Mouse (Mus musculus) bone marrow, adult 2 months (tissue): ENCODE measurements around the gene Zkscan8. TPM values are rescaled to one million over a fixed set of nuclear protein-coding genes. Genes with fewer than 3 reads are reported as not detected.
A peak's percentile ranks its signal among the peaks of the same experiment; 100 is the strongest.
"Not testable (repeated sequence)": the region's sequence is repeated elsewhere in the genome, so short reads cannot be mapped to it uniquely, and the experiment has no call there.

Experiments used
- H3K27ac ChIP-seq: fragments of 200-500 bp; 2 replicates; pipeline ENCODE4 v1.5.1; 2012; ENCODE audit warnings: low read depth, mild to moderate bottlenecking, control low read depth, inconsistent platforms, low read length; ENCODE audit not compliant: control insufficient read depth, poor library complexity, insufficient read depth
- H3K4me1 ChIP-seq: fragments of 200-500 bp; 2 replicates; pipeline ENCODE4 v1.6.1; 2011; ENCODE audit warnings: low read length; ENCODE audit not compliant: control insufficient read depth, insufficient read depth
- H3K4me3 ChIP-seq: fragments of 200-500 bp; replicated peaks from 2 replicates; pipeline ENCODE3; 2011; ENCODE audit warnings: mild to moderate bottlenecking, low read depth, low read length, control low read depth; ENCODE audit not compliant: control insufficient read depth
- CTCF ChIP-seq: fragments of 200-500 bp; IDR thresholded peaks from 2 replicates; pipeline ENCODE4 v1.5.1; 2011; ENCODE audit warnings: low read length, control low read depth; ENCODE audit not compliant: control insufficient read depth, insufficient read depth
- POLR2A ChIP-seq: fragments of 200-500 bp; IDR thresholded peaks from 2 replicates; pipeline ENCODE4 v1.6.1; 2011; ENCODE audit warnings: low read depth, mild to moderate bottlenecking, control low read depth, low read length, borderline replicate concordance; ENCODE audit not compliant: control insufficient read depth
- WGBS: fragments of 180-500 bp; shearing (Covaris S2); methylation state at CpG from one replicate; pipeline ENCODE4 v1.1.7; 2018; 5-methylcytosine and 5-hydroxymethylcytosine counted together
- polyA plus RNA-seq: library from polyadenylated mRNA; stranded (reverse); fragments of >200 nt; gene quantifications from 2 replicates; pipeline ENCODE4 v1.2.4, GENCODE M21; 2011; ENCODE audit warnings: low replicate concordance; ENCODE audit not compliant: missing spikeins, insufficient read depth, insufficient read length

Gene Zkscan8
- 2.1 and 6.4 TPM in 2 replicates for polyA plus RNA-seq

GRCm38 (mm10) chr13:21530781-21531201, at the start of gene Zkscan8:
Zkscan8 (minus strand) TSS chr13:21531120.
- H3K4me1 ChIP-seq: no peaks in the 10 kb centered on the region
- peak within 1 kb of the TSS; percentile 71 for H3K4me3 ChIP-seq
- 0 out of 2 replicates have a peak, but pooled peaks have one; percentile 50 for TF ChIP-seq POLR2A
- TF ChIP-seq CTCF: no peak
- under 1% methylated on average over 39 of the region's 39 CpGs for WGBS
- H3K27ac ChIP-seq: peak within 1 kb of the TSS; percentile 84

GRCm38 (mm10) chr13:21559793-21560192, 28.9 kb upstream of the Zkscan8 start, which contains the start of gene Olfr1535:
Olfr1535 (minus strand) TSS chr13:21559893.
- WGBS: 33% methylated on average over 1 of the region's 1 CpGs
- H3K4me1 ChIP-seq: no peaks in the 10 kb centered on the region
- TF ChIP-seq CTCF: no peak
- TF ChIP-seq POLR2A: no peak
- H3K27ac ChIP-seq: no peak within 1 kb of the TSS
- no peak within 1 kb of the TSS for H3K4me3 ChIP-seq

DNA sequence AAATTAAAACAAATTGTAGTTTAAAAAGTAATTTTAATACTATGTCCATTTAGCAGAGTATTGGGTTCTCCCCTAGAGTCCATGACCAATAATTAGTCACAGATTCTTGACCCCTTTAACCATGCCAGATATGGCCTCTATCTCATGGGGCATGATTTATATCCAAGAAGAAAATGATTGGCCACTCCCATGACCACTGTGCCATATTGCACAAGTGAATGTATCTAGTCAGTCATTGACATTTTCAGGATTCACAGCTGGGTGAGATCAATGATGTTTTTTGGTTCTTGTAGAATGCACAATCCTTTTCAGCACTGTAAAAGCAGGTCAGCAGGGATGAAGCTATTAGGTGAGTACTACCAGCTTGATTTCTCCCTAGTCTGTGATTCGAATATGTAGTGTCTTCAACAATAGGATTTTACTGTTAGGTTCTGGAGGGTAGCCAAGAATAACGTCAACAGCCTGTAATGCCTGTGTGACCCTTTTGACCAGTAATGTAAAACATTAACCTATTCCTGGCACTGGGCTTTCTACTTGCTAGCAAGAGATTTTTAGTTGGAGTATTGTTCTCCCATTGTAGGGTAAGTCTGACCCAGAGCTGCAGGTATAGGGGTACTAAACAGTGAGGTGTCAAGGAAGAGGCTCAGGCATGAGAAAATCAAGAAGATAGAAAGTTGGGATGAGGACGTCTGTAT, 19.6 kb upstream of the Zkscan8 start:
- WGBS: 64% methylated on average over 3 of the region's 3 CpGs
- Histone ChIP-seq H3K4me3 (no peak overlapping the region), H3K4me1 (no peaks in the 10 kb centered on the region; the same call in 1 of the 2 replicates), H3K27ac (no peak overlapping the region)
- no peak for TF ChIP-seq CTCF
- TF ChIP-seq POLR2A: no peak

DNA sequence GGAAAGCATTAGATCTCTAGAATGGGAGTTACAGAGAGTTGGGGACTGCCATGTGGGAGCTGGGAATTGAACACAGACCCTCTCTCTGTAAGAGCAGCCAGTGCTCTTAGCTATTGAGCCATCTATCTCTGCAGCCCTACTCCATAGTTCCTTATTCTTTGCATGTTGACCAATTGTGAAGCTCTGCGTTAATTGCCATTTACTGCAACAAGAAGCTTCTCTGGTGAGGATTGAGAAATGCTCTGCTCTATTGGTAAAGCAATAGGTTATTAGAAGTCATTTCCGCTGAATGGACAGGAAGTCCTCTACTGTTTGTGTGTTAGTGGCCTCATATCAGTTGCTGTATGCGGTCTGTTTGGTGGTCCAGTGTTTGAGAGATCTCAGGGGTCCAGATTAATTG, 18.6 kb upstream of the Zkscan8 start:
- TF ChIP-seq POLR2A: no peak
- no peak for TF ChIP-seq CTCF
- WGBS: 48% methylated on average over 3 of the region's 3 CpGs
- no peaks in the 10 kb centered on the region; the same call in 1 of the 2 replicates for H3K4me1 ChIP-seq
- H3K27ac ChIP-seq: no peak overlapping the region
- no peak overlapping the region for H3K4me3 ChIP-seq

GRCm38 (mm10) chr13:21542708-21543107, 11.8 kb upstream of the Zkscan8 start, which contains the start of gene Olfr1366:
Olfr1366 (minus strand) TSS chr13:21542808.
- Histone ChIP-seq H3K27ac (no peak within 1 kb of the TSS), H3K4me1 (no peaks in the 10 kb centered on the region), H3K4me3 (no peak within 1 kb of the TSS)
- TF ChIP-seq POLR2A (no peak), CTCF (no peak)
- WGBS: 52% methylated on average over 1 of the region's 1 CpGs

DNA sequence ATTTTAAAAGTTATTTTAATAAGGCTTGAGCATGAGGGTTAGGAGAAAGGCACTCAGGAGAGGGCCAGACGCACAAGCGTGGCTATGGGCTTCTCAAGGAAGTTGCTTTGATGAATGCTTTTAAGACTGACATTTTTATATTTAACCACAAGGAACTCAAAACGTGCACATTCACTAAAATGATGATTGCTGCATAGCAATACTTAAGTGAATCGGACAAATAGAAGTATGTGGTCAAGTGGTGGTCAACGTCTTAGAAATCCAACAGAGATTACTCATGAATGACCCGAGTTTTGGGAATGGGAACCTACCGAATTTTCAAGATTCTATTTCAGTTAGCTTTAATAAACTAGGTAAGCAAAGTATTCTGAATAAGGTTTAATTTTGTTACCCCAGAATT, 784 bp downstream of the Zkscan8 start:
- Histone ChIP-seq H3K27ac (no peak overlapping the region), H3K4me1 (no peaks in the 10 kb centered on the region), H3K4me3 (no peak overlapping the region)
- WGBS: 34% methylated on average over 7 of the region's 7 CpGs
- TF ChIP-seq CTCF (no peak), POLR2A (no peak)

- peak overlapping the region; percentile 16; the same call in 1 of the 2 replicates for H3K27ac ChIP-seq
- peak overlapping the region; percentile 84 for H3K4me3 ChIP-seq
- WGBS: under 1% methylated on average over 21 of the region's 21 CpGs
- H3K4me1 ChIP-seq: no peaks in the 10 kb centered on the region
- TF ChIP-seq CTCF (no peak), POLR2A (no peak)
Observed at GRCm38 (mm10) chr13:21506221-21506649, 24.7 kb downstream of the Zkscan8 start.

DNA sequence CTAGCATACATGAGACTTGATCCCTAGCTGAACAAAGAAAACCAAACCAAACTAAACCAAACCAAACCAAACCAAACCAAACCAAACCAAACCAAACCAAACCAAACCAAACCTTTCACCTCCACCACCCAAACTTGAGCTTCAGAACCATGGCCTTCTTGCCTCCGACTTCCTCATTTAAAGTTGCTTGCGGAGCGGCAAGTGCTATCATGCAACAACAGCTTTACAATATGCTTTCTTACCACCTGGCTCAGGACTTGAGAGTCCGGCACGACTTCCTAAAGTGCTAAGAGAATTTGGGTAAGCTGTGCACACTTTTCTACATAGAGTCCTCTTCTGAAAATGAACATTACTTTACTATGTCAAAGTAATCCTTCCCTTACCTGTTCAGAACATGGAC, 28.6 kb downstream of the Zkscan8 start:
- WGBS: 79% methylated on average over 5 of the region's 5 CpGs
- Histone ChIP-seq H3K4me1 (no peaks in the 10 kb centered on the region), H3K27ac (no peak overlapping the region), H3K4me3 (no peak overlapping the region)
- TF ChIP-seq CTCF: no peak
- TF ChIP-seq POLR2A: no peak

GRCm38 (mm10) chr13:21501182-21501581, 29.7 kb downstream of the Zkscan8 start, which contains the start of gene Gm11273:
Gm11273 (minus strand) TSS chr13:21501418.
- H3K4me3 ChIP-seq, H3K27ac ChIP-seq, H3K4me1 ChIP-seq: not testable (repeated sequence)
- 86% methylated on average over 17 of the region's 17 CpGs for WGBS

DNA sequence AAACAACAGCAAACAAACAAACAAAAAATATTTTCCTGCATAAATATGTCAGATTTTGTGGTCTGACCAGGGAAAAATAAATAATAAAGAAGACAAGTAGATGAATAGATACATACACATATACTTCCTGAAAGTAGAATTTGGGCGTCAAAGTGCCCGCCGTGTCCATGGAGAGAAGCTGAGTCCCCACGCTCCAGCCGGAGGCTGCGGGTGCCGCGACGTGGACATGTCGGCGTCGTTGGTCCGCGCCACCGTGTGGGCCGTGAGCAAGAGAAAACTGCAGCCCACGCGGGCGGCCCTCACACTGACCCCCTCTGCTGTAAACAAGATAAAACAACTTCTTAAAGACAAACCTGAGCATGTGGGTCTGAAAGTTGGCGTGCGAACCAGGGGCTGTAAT, 35.8 kb downstream of the Zkscan8 start, which contains the start of gene AK157302:
Gene AK157302 (plus strand): TSS at position 144 of the 400 bp plus-strand sequence.
- Histone ChIP-seq H3K4me1 (no peaks in the 10 kb centered on the region), H3K4me3 (no peak within 1 kb of the TSS), H3K27ac (no peak within 1 kb of the TSS)
- WGBS: 89% methylated on average over 21 of the region's 21 CpGs
- TF ChIP-seq POLR2A (no peak), CTCF (no peak)
